Mouse (Mus musculus): ENCODE results near the gene Cers6. TPM values are rescaled to one million over a fixed set of nuclear protein-coding genes. Genes with fewer than 3 reads are reported as not detected.

The Cers6 gene
- total RNA-seq, 2 experiments from 2014 or later = 70.5 to 77.3 TPM

DNA sequence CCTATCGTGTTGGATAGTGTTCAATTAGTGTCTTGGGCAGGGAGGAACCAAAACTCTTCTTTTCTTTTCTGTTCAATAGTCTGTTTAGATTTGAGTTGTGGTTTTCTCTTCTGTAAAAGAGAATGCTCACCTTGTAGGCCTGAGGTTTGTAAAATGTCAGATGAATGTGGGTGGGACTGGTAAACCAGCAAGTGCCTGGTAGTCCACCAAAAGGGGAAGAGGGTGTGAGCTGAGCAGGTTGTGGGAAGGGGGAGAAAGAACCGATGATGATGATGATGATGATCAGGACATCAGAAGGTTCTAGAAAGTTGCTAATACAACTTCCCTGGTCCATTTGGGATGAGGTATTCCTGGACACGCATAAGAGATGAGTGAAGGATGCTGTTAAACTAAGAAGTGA lies 55.1 kb downstream of the Cers6 start:
- no peak for DNase-seq (ENCODE audit: low spot score in 2 of 2)

DNA sequence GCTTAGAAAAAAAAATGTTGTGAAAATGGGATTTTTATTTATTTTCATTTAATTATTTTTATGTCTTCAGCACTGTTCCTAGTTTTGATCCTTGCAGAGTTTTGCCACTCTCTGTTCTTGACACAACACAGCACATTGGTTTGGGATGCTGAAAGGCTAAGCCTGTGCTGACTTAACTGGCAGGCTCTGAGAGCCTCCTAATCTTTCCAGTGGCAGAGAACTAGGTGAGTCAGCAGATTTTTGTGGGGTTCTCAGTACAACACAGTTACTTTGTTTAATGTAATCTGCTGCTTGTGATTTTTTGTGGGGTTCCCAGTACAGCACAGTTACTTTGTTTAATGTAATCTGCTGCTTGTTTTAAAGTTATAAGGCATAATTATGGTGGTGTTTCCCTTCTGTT lies 55.8 kb downstream of the Cers6 start:
- DNase-seq (ENCODE audit: low spot score in 2 of 2) = no peak

DNA sequence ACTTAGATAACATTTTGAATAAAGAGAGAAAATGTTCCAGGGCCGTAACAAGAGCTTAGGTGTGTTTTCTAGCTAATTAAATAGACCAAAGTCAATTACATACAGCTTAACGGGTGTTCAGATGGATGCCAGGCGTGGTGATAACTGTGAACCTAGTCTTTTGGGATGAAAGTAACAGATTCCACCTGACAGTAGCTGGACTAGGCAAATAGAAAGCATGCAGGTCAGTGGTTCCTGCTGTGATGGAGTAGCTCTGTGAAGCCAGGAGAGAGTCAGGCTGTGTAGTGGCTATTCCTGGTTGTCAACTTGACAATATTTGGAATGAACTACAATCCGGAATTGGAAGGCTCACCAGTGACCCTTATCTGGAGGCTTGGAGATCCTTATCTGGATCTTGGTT lies 56.3 kb downstream of the Cers6 start:
- DNase-seq (ENCODE audit: low spot score in 2 of 2) = no peak

DNA sequence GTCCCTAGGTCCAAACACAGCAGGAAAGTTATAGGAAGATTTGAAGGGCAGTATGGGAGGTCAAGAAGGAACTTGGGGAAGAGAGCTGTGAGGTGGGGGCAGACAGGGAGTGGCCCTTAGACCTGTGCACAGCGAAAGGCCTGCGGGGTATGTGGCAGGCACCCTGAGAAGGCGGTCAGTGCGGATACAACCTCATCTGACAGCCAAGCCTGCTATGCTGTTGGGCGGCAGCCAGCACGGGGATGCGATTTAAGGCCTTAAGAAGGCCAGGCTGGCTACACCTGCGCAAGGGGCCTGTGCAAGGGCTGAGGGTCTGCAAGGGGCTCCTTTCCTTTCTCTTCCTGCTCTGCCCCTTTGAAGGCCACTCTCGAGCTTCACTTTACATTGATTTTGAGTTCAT lies 63.1 kb downstream of the Cers6 start:
- DNase-seq (ENCODE audit: low spot score in 2 of 2) = no peak

DNA sequence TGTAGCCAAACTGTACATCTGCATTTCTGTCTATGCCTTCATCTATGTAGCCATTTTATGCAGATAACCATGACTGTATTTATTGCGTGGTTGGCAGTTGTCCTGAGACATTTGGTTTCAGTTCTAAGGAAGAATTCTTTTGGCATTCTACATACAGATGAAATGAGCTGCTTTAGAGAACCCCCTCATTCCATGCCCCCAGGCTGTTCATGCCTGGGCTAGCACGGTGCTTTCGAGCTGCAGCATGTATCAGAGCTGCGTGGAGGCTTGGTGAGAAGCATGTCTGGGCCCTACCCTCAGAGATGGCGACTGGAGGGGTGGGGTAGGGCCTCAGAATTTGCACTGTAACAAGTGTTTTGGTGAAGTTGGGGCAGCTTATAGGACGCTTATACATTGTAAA lies 64.3 kb downstream of the Cers6 start:
- no peak for DNase-seq (ENCODE audit: low spot score in 2 of 2)

DNA sequence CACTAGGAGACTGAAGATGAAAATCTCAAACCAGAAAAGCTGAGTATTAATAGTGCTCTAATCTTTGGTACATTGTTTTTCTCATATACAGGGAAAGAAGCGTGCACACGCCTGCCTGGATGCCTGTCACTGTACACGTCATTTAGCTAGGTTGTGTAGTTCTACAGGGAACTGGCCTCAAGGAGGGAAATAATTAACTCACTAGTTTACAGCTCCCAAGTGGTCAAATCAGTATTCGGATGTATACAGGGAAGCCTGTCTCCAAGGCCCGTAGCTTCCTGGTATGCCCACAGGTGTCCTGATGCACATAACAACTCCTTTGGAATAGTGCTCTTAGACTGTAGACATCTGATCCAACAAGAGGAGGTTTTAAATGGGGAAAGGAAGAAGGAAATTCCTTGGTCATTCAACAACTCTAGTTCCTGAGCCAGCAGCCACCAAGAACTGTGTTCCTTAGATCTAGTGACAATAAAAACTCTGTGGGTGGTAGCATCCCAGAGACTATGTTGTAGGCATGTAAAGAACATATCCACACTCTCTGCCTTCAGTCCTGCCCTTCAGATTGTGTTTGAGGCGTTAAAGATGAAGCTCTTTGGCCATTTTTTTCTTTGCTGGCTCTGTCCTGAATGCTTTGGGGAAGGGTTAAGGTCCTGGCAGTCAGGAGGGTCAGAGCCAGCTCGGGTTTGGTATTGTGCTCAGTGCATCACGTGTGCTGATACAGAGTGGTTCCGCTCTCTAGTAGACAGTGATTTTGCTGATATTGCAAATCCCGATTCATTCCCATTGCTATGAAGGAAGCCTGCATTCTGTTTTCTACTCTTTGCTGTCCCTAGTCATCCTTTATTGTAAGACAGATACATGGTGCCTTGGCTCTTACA lies 65.9 kb downstream of the Cers6 start:
- no peak for DNase-seq (ENCODE audit: low spot score in 2 of 2)

DNA sequence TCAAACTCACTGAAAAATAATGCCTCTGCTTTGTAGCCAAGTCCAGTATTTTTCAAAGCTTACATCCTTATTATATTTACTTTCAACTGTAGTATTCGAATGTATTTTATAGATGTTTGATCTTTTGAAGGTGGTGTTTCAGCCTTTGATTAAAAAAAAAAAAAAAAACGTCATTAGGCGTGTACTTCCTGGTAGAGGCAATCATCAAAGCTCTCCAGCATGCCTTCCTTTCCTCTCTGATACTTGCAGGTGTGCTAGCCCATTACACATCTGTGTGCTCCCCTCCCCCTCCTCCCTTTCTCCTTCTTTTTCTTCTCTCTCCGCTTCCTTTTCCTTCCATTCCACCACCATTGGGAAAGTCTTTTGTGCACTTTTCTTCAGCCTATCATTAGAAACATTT lies 71.0 kb downstream of the Cers6 start:
- DNase-seq (ENCODE audit: low spot score in 2 of 2) = no peak

DNA sequence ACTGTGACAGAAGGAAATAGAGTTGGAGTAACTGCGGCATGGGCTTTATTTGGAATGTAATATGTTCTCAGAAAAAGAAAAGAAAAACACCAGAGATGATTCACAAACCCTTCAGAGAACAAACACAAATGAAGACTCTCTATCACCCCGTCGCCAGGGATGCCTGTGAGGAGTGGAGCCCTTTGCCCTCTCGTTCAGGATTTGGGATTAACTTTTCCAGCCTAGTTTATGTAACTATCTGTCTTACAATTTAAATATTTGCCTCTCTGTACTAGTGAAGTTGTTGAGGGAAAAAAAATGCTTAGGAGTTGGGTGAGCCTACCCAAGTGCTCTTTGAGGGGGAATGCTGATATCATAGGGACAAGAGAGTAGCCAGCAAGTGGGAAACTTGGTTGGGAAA lies 71.4 kb downstream of the Cers6 start:
- no peak for DNase-seq (ENCODE audit: low spot score in 2 of 2)

DNA sequence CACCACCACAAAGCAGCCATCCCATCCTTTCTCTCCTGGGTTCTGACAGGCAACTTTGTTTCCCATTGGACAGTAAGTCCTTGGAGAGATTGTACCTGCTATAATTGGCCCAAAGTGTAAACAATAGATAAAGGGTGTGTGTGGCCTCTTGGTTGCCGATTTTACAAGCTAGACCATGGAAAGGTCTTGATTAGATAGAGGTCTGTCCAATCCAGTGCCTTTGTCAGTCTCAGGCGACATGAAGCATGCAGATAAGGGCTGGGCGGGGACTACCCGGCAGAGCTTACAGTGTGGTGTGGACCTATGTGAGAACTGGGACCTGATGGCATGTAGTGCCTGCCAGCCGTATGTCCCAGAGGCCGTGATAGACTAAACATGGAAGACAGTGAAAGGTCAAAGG lies 73.4 kb downstream of the Cers6 start:
- no peak for DNase-seq (ENCODE audit: low spot score in 2 of 2)

DNA sequence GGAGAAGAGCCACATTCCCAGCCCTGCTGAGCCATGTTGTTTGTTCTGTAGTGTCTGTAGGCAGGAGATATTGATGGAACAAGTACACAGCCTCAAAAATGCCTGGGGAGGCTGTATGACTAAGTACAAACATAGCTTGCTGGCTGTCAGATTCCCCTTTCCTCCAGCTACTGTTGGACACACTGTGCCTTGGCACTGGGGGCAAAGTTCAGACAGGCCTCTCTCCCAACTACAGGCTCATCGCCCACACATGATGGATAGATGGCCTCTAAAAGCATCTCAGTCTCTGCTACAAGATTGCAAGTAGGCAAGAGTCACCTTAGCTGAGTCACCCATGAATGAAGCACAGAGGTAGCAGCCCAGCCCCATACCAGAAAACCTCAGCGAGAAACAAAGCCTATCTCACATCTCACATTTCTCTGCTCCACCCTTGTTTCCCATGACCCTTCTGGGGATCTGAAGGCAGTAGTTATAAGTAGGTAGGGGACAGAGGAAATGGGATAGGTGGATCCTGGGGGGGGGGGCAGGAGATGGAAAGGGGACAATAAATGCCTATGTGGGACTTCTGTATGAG lies 74.6 kb downstream of the Cers6 start:
- no peak for DNase-seq (ENCODE audit: low spot score in 2 of 2)

DNA sequence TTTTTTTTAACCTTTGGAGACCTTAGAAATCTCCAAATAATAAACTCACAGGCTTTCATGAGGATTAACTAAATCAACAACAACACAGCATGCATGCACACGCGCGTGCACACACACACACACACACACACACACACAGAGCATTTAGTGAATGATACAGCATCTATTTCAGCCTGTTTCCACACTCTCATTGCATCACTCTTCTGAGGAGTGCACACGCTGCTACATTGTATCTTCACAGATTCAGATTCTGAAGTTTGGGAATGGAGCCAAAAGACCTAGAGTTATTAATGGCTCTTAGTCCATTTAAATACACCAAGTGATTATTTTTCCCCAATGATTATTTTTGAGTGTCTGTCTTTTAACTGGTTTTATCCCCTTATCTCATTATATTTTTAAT lies 75.5 kb downstream of the Cers6 start:
- no peak for DNase-seq (ENCODE audit: low spot score in 2 of 2)

DNA sequence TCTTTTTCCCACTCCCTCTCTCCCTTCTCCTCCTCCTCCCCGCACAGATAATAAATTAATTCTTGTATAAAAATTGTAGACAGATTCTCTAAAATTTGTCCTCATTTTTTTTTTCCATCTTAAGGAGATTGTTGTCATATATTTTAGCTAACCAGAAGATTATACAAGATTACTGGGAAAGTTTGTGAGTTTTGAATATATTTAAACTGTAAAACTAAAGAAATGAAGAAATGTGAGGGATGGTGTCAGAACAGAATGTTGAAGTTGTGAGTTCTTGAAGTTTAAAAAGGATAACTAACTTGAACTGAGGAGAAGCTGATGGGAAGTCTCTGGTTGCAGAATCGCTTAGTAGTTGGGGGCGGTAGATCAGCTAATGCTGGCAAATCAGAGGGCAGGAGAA lies 76.6 kb downstream of the Cers6 start:
- no peak for DNase-seq (ENCODE audit: low spot score in 2 of 2)

DNA sequence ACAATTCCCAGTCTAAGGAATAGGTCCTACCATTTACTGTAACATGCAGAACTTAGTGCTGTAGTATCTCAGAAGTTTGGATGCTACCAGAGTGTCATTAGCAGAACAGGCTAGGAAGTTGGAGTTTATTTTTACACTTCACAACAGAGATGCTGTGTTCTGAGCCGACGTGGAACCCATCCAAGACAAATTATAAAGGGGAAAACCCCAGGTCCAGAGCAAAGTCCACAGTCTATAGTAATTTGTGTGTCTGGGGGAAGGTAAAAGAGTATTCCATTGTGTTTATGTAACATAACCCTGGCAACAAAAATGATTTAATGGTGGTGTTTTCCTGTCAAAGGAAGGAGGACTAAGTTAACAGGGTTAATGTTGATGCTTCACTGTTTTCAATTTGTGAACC lies 83.7 kb downstream of the Cers6 start:
- DNase-seq (ENCODE audit: low spot score in 2 of 2) = no peak

DNA sequence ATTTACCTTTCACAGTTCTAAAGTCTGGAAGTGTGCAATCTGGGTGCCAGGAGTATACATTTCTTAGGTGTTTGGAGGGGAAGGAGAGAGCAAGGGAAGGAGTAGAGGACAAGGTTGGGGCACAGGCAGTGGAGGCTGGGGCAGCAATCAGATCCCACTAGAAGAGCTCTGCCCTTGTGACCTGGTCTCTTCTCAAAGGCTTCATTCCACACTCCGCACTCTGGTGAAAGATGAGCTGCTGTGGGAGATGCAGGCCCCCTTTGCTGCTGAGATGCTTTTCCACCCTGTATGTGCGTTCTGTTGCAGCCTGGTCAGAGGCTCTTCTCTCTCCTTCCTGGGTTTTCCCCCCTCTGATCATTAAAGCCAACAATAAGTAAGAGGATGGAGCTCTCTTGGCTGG lies 84.7 kb downstream of the Cers6 start:
- no peak for DNase-seq (ENCODE audit: low spot score in 2 of 2)

DNA sequence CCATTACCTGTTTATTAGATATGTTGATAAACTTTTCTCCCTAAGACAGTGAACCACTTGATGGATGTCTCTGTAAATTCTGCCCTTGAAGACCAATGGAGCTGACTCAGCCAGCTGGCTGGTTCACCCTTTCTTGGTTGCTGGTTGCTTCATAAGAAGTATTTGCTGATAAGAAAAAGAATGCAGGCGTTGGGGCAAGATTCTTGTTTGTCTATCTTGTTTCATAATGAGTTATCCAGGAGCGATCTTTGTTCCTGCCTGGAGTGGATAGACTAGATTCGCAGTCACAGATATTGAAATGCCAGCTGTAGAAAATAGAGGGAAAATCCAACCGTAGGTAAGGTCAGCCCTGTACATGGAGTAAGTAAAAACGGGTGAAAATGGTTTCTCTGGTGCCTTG lies 85.6 kb downstream of the Cers6 start:
- no peak for DNase-seq (ENCODE audit: low spot score in 2 of 2)

DNA sequence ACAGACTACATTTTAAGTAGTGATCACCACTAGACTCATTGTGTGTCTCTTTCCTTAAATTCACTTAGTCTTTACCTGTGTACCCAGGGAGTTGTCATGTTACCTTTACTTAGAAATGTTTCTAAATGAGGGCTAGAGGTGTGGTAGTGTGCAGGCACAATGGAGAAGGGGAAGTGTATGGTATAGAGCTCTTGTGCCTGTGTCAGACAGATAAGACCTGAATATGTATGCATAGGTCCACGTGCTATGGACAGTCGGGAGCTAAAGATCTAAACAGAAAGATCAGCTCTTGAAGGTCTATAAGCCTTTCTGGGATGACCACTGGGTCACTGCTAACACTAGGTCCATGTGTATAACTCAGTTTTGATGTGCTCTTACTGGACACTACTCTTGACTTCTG lies 87.9 kb downstream of the Cers6 start:
- DNase-seq (ENCODE audit: low spot score in 2 of 2) = no peak

DNA sequence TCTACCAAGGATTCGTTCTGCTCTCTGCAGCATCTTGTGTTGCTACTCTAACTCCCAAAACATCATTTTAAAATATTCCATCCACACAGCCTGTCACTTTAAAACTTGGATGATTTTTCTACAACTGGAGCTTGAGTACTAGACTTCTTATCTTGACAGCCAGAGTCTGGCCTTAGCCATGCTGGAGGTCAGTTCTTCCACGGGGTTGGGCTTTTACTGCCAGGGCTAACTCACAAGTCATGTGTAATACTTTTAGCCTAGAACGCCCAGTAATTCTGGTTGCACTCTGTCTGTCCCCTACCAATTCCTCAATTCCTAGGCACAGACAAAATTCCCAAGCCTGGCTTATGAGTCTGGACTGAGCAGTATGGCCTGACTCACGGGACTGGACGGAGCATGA lies 88.5 kb downstream of the Cers6 start:
- DNase-seq (ENCODE audit: low spot score in 2 of 2) = no peak

DNA sequence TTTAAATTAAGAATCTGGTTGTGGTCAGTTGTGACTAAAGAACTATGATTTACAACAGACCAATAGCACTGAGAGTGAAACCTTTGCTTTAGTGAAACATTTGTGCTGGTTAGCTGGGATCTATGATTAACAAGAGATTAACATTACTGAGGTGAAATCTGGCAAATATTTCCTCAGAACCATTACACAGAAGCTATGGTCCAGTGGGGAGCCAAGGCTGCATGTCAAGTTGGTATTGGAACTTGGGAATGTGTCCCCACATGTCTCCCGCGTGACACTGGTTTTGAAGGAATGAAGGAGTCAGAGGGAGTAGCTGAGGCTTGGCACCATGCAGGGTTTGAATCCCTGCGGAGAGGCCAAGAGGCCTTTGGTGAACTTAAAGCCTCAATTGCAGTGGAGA lies 90.5 kb downstream of the Cers6 start:
- no peak for DNase-seq (ENCODE audit: low spot score in 2 of 2)

DNA sequence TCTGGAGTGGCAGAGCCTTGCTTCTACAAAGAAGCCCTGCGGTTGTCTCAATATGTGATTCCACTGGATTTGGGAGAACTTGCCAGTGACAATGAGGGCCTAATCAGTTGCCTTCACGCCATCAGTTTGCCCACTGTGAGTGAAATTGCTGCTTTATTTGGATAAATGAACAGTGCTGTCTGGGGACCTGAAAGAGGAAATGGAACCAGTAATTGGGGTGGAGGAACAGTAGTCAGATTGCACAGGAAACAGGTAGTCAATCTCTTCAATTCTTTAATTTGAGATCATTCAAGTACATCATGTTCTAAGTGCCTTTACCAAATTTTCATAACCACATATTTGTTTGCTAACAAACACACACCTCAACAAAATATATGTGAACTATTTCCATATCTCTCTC lies 92.4 kb downstream of the Cers6 start:
- DNase-seq (ENCODE audit: low spot score in 2 of 2) = no peak

DNA sequence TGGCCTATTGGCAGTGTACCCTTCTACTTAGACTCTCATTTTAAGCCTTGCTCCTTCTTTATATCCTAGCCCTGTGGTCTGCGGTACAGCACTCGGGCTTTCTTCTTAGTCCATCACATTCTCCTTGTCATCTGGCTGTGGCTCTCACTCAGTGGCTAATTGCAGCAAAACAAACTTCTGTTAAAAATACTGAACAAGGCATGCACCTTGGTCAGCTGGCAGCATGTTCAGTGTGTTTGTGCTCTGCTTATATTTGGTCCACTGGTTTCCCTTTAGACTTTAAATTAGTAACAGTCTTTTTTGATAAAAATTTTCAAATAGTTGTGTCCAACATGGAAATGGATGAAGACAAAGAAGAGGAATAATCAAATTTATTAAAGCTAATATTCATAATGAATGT lies 94.3 kb downstream of the Cers6 start:
- no peak for DNase-seq (ENCODE audit: low spot score in 2 of 2)

DNA sequence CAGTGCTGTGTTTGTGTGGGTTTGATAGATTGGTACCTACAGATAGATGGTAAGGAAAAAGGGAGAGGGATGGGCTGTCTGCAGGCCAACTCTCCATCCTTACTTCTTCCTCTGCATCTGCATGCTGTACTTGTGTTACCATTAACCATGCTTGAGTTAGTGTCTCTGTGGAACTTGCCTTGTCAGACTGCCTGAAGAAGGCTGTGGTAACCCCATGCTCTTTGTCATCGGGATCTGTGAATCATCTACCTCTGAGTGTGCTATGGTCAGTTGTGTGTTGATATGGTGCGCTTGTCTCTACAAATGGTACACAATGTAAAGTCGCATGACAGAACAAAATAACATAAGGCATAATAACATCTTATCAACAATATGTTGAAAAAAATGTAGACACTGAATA lies 94.9 kb downstream of the Cers6 start:
- DNase-seq (ENCODE audit: low spot score in 2 of 2) = no peak

DNA sequence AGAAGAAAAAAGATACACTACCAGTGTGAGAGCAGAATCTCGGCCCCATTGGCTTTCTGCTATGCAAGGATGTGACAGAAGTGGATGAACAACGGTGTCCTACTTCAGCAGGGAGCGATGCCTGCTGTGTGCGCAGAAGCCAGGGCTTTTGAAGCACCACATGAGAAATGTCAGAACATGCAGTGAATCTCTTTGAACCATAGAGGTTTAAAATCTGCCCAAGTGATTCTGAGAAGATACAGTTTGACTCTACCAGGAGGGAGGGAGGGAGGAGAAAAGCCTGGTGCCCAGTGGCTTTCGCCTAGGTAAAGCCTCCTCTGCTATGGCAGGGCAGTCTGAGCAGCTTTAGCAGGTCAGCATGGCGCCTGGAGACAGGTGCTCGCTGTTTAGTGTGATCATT lies 96.6 kb downstream of the Cers6 start:
- DNase-seq (ENCODE audit: low spot score in 2 of 2) = no peak

DNA sequence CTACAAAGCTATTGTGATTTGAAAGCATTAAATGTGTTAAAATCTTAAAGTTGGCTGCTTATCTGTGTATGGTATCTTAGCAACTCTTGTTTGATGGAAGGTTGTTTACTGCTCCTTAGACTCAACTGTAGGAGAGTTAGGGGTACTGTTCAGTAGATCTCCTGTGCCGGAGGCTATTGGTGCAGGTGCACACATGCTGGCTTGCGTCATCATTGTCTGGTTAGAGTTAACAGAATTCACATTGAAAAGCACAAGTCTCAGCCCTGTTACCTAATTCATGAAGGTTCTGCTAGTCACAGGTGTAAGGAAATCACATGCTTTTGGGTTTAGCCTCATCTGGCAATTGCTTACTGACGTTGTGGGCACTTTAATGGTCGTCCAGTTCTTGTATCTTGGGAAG lies 98.3 kb downstream of the Cers6 start:
- no peak for DNase-seq (ENCODE audit: low spot score in 2 of 2)

Measured in layer of hippocampus, postnatal 10 days (tissue).